27 mouse cellular contexts compared by ENCODE assay signal in the genomic region with DNA sequence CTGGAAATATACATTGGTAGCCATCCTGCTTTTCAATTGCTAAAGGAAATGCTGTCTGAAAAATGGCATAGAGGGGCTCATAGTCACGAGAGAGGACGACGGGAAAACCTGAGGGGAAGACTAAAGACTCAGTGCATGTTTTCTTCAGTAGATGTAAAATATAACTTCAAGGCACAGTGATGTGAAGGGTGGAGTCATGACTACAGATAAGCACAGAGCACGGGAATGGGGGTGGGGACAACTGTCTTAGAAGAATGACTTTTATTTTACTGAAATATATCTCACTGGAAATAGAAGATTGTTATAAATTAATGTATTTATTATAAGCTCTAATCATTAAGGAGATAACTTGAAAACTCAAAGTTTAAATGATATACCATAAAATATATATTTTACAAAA. TPM values are rescaled to one million over a fixed set of nuclear protein-coding genes. Genes with fewer than 3 reads are reported as not detected.
DNase-seq lines count a peak whose midpoint lies in the region; ATAC-seq and TF ChIP-seq lines count a peak whose summit lies in the region.
"Had no signal": no experiment of that assay in that cellular context is flagged by ENCODE, and none has a peak within 500 bp of the region (broad histone marks: within the 10 kb centered on the region; RNA-seq: fewer than 3 reads in every experiment).

No protein-coding gene starts in this region.

- H3K4me3 ChIP-seq in liver, embryonic 12.5 days = no peak overlapping the region
- no peak overlapping the region for H3K4me3 ChIP-seq in liver, postnatal 0 days (ENCODE audit: low read depth, low read length)
- H3K4me3 ChIP-seq: embryonic facial prominence, embryonic 13.5 days; limb, embryonic 13.5 days; midbrain, embryonic 10.5 days; midbrain, embryonic 15.5 days; neural tube, embryonic 15.5 days; stomach, embryonic 15.5 days had no signal

- H3K27me3 ChIP-seq in liver, embryonic 12.5 days (replicated peaks) = no peaks in the 10 kb centered on the region
- no peaks in the 10 kb centered on the region for H3K27me3 ChIP-seq in liver, postnatal 0 days (ENCODE audit: insufficient read depth, low read length)
- H3K27me3 ChIP-seq: CH12.LX; embryonic facial prominence, embryonic 13.5 days; limb, embryonic 13.5 days; midbrain, embryonic 15.5 days; neural tube, embryonic 15.5 days; stomach, embryonic 15.5 days had no signal

- peak overlapping the region; percentile 71 for H3K27ac ChIP-seq in liver, embryonic 12.5 days
- H3K27ac ChIP-seq in liver, postnatal 0 days (ENCODE audit: low read depth) = no peak overlapping the region
- H3K27ac ChIP-seq: embryonic facial prominence, embryonic 13.5 days; limb, embryonic 13.5 days; macrophage; midbrain, embryonic 10.5 days; midbrain, embryonic 15.5 days; neural tube, embryonic 15.5 days; stomach, embryonic 15.5 days had no signal

- intact Hi-C loops in heart, postnatal 36 days (cut with DNase I) = loop anchor here (10.0 kb wide), 1 partner anchor 115 kb away; no protein-coding TSS in a partner anchor

- peak; percentile 39 for DNase-seq in heart, adult 11 months
- DNase-seq in heart, postnatal 36 days = no peak
- no peak for DNase-seq in liver, postnatal 0 days
- DNase-seq in layer of hippocampus, adult 11-12 months (ENCODE audit: low spot score) = no peak
- DNase-seq in embryo, embryonic 10.5 days (ENCODE audit: low spot score) = no peak
- no peak for DNase-seq in adrenal gland, postnatal 25 days
- DNase-seq: adrenal gland, postnatal 14 days; cerebellum, adult 9-10 months; cerebellum, postnatal 36 days; embryo, embryonic 11 days; gastrocnemius, postnatal 10 days; heart, postnatal 14 days; kidney, postnatal 14 days; lung, adult 2 months; lung, postnatal 10 days; right cerebral cortex, postnatal 25 days had no signal

- H3K4me1 ChIP-seq in liver, embryonic 12.5 days = peaks cover 37% of the 10 kb centered on the region
- no peaks in the 10 kb centered on the region for H3K4me1 ChIP-seq in liver, postnatal 0 days (ENCODE audit: insufficient read depth)
- H3K4me1 ChIP-seq: midbrain, embryonic 10.5 days; midbrain, embryonic 15.5 days; neural tube, embryonic 15.5 days; stomach, embryonic 15.5 days had no signal

- peak overlapping the region; percentile 60 for H3K4me2 ChIP-seq in liver, embryonic 12.5 days
- H3K4me2 ChIP-seq in liver, postnatal 0 days (ENCODE audit: low read depth, low read length) = peak overlapping the region; percentile 38; the same call in 1 of the 2 replicates
- H3K4me2 ChIP-seq: embryonic facial prominence, embryonic 13.5 days; limb, embryonic 13.5 days; midbrain, embryonic 15.5 days; neural tube, embryonic 15.5 days; stomach, embryonic 15.5 days had no signal

- no peak for TF ChIP-seq EP300 in liver, postnatal 0 days (IDR thresholded peaks at IDR 0.05; ENCODE audit: low read depth)

- WGBS in liver, embryonic 12.5 days (ENCODE audit: insufficient replicate concordance) = 24% methylated on average over 4 of the region's 4 CpGs
- whole genome bisulfite sequencing in liver, postnatal 0 days (ENCODE audit: insufficient replicate concordance) = 41% methylated on average over 4 of the region's 4 CpGs

- no peak overlapping the region for H3K9ac ChIP-seq in liver, embryonic 12.5 days
- no peak overlapping the region for H3K9ac ChIP-seq in liver, postnatal 0 days (replicated peaks)
- H3K9ac ChIP-seq: embryonic facial prominence, embryonic 13.5 days; limb, embryonic 13.5 days; midbrain, embryonic 15.5 days; neural tube, embryonic 15.5 days; stomach, embryonic 15.5 days had no signal

- no peak for TF ChIP-seq CTCF in liver, postnatal 0 days (IDR thresholded peaks at IDR 0.05; ENCODE audit: low read depth)

- H3K36me3 ChIP-seq in liver, embryonic 12.5 days = peaks cover 33% of the 10 kb centered on the region
- peaks cover 2% of the 10 kb centered on the region; the same call in 1 of the 2 replicates for H3K36me3 ChIP-seq in liver, postnatal 0 days (replicated peaks; ENCODE audit: insufficient read depth, low read length)

- H3K9me3 ChIP-seq in liver, embryonic 12.5 days (replicated peaks) = no peaks in the 10 kb centered on the region
- H3K9me3 ChIP-seq in liver, postnatal 0 days (ENCODE audit: low read length) = no peaks in the 10 kb centered on the region
- H3K9me3 ChIP-seq: embryonic facial prominence, embryonic 13.5 days; limb, embryonic 13.5 days; midbrain, embryonic 10.5 days; midbrain, embryonic 15.5 days; neural tube, embryonic 15.5 days; stomach, embryonic 15.5 days had no signal

- peak; percentile 80 for ATAC-seq in liver, embryonic 12.5 days
- no peak for ATAC-seq in liver, postnatal 0 days
- ATAC-seq: forebrain, embryonic 16.5 days; hindbrain, embryonic 16.5 days; midbrain, embryonic 15.5 days had no signal

RNA-seq across cellular contexts. Expression of gene Dync1i2, which starts 58.6 kb away (rescaled TPM):
- 10 to 100 TPM; 61.6 to 62.5 TPM for total RNA-seq in heart, postnatal 36 days (2021)
- 42.0 and 43.0 TPM in 2 replicates for polyA plus RNA-seq in liver, embryonic 12.5 days (2016; fragmentation: Nextera tagmentation; extraction: Ambion mirVana)
- 20.9 and 21.5 TPM in 2 replicates for polyA plus RNA-seq in liver, postnatal 0 days (2015; fragmentation: Nextera tagmentation; extraction: Ambion mirVana)
- 100 and 101 TPM in 2 replicates for total RNA-seq in adrenal gland, postnatal 25 days (2021)
